Mouse (Mus musculus): ENCODE data around the gene Pisd. TPM values are rescaled to one million over a fixed set of nuclear protein-coding genes. Genes with fewer than 3 reads are reported as not detected.
"Not testable (repeated sequence)": the region's sequence is repeated elsewhere in the genome, so short reads cannot be mapped to it uniquely, and the experiment has no call there.

The Pisd gene
- polyA plus RNA-seq, 1 experiment = 39.9 TPM

DNA sequence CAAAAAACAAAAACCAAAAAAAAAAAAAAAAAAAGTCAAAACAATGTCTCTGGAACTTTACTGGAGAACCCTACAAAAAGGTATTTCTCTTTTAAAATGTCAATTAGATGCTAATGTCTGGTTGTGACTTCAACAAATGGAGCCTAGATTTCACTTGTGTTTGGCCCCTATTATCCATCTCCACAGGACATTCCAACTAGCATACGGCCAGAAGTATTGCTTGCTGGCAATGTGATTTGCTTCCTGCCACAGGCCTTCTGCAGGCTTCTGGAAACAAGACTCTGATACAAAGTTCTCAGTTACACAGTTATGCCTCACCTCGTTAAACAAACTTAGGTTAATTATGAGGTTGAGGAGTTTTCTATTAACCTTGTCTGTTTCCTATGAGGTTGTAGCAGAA, 13.1 kb downstream of the Pisd start:
- no peak overlapping the region for H3K4me3 ChIP-seq (ENCODE audit: insufficient read depth, low read length)
- H3K27ac ChIP-seq (ENCODE audit: insufficient read depth, low read length) = no peak overlapping the region
- no peaks in the 10 kb centered on the region for H3K4me1 ChIP-seq (ENCODE audit: control insufficient read depth, insufficient read depth, low read length)
- TF ChIP-seq POLR2A (IDR thresholded peaks at IDR 0.05; ENCODE audit: low read depth, low read length) (no peak), CTCF (IDR thresholded peaks at IDR 0.05; ENCODE audit: borderline replicate concordance, insufficient read depth, low read length) (no peak)

GRCm38 (mm10) chr5:32767636-32768373, 17.6 kb downstream of the Pisd start:
- Histone ChIP-seq H3K4me3 (ENCODE audit: insufficient read depth, low read length) (no peak overlapping the region), H3K27ac (ENCODE audit: insufficient read depth, low read length) (no peak overlapping the region), H3K4me1 (ENCODE audit: control insufficient read depth, insufficient read depth, low read length) (no peaks in the 10 kb centered on the region)
- TF ChIP-seq CTCF (IDR thresholded peaks at IDR 0.05; ENCODE audit: borderline replicate concordance, insufficient read depth, low read length) (no peak), POLR2A (IDR thresholded peaks at IDR 0.05; ENCODE audit: low read depth, low read length) (no peak)

- TF ChIP-seq CTCF (IDR thresholded peaks at IDR 0.05; ENCODE audit: borderline replicate concordance, insufficient read depth, low read length) (no peak), POLR2A (IDR thresholded peaks at IDR 0.05; ENCODE audit: low read depth, low read length) (no peak)
- Histone ChIP-seq H3K27ac (ENCODE audit: insufficient read depth, low read length) (no peak overlapping the region), H3K4me1 (ENCODE audit: control insufficient read depth, insufficient read depth, low read length) (no peaks in the 10 kb centered on the region; the same call in 1 of the 2 replicates), H3K4me3 (ENCODE audit: insufficient read depth, low read length) (no peak overlapping the region)
Observed at GRCm38 (mm10) chr5:32767004-32767403, 18.4 kb downstream of the Pisd start.

DNA sequence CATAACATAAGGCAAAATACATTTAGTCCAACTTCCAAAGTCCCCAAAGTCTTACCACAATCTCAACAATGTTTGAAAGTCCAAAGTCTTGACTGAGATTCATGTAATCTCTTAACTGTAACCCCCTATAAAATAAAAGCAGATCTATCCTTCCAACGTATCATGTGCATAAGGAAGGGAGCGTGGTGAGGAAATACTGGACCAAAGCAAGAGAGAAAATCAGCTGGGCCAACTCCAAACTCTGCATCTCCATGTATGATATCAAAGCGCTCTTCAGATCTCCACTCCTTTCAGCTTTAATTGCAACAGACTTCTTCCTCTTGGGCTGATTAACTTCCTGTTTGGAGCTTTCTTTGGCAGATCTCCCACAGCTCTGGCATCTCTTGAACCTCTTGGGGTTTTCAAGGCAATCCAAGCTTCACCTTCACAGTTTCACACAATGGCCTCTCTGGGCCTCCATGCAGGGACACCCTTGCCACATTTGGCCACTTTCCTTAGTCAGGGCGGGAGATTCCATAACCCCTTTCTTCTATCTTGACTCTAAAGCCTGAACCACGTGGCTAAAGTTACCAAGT, 23.8 kb downstream of the Pisd start:
- TF ChIP-seq POLR2A (IDR thresholded peaks at IDR 0.05; ENCODE audit: low read depth, low read length) = no peak
- no peak for TF ChIP-seq CTCF (IDR thresholded peaks at IDR 0.05; ENCODE audit: borderline replicate concordance, insufficient read depth, low read length)
- no peak overlapping the region for H3K27ac ChIP-seq (ENCODE audit: insufficient read depth, low read length)
- H3K4me3 ChIP-seq (ENCODE audit: insufficient read depth, low read length) = no peak overlapping the region
- H3K4me1 ChIP-seq (ENCODE audit: control insufficient read depth, insufficient read depth, low read length) = peaks cover 3% of the 10 kb centered on the region; the same call in 1 of the 2 replicates

DNA sequence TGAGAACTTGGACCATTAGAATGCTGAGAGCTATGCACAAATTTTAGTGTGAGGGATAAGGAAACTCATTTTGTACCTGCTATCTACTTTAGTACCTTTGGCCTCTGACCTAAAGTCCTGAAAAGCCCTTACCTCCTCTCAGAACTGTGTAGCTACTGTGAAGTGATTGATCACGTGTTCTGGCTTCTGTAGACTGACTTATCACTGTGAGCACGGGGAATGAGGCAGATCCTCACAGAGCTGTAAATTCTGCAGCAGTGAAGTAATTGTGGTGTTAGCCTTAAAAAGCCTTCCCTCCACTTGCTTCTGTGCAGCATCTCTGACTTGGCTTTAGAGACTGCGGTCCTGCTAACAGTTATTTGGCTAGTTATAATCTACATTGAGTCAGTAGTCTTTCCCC, 24.7 kb downstream of the Pisd start:
- H3K4me1 ChIP-seq (ENCODE audit: control insufficient read depth, insufficient read depth, low read length) = peaks cover 3% of the 10 kb centered on the region; the same call in 1 of the 2 replicates

GRCm38 (mm10) chr5:32760352-32760751, 25.1 kb downstream of the Pisd start:
- not testable (repeated sequence) for H3K4me1 ChIP-seq (ENCODE audit: control insufficient read depth, insufficient read depth, low read length); H3K27ac ChIP-seq (ENCODE audit: insufficient read depth, low read length); H3K4me3 ChIP-seq (ENCODE audit: insufficient read depth, low read length)

More for the DNA sequence above, 24.7 kb downstream of the Pisd start:
- TF ChIP-seq POLR2A (IDR thresholded peaks at IDR 0.05; ENCODE audit: low read depth, low read length) (no peak), CTCF (IDR thresholded peaks at IDR 0.05; ENCODE audit: borderline replicate concordance, insufficient read depth, low read length) (no peak)
- no peak overlapping the region for H3K27ac ChIP-seq (ENCODE audit: insufficient read depth, low read length)
- H3K4me3 ChIP-seq (ENCODE audit: insufficient read depth, low read length) = no peak overlapping the region

DNA sequence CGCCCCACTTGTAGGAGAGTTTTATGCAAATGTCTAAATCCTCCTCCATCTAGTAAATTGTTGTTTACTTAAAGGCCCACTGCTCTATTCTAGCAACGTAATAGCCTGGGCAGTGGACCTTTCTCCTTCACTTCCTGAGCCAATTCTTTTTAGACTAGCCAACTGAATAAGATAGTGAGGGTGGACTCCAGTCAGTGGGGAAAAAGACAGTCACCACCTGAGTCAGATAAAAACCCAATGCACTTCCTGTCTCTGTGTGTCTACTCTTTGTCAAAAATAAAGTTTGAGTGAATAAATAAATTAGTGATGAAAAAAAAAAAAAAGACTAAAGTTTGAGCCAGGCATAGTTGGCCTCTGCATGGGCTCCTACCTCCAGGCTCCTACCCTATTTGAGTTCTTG, 25.8 kb downstream of the Pisd start:
- Histone ChIP-seq H3K27ac (ENCODE audit: insufficient read depth, low read length) (no peak overlapping the region), H3K4me1 (ENCODE audit: control insufficient read depth, insufficient read depth, low read length) (peaks cover 3% of the 10 kb centered on the region; the same call in 1 of the 2 replicates), H3K4me3 (ENCODE audit: insufficient read depth, low read length) (no peak overlapping the region)
- TF ChIP-seq CTCF (IDR thresholded peaks at IDR 0.05; ENCODE audit: borderline replicate concordance, insufficient read depth, low read length) (no peak), POLR2A (IDR thresholded peaks at IDR 0.05; ENCODE audit: low read depth, low read length) (no peak)

- Histone ChIP-seq H3K27ac (ENCODE audit: insufficient read depth, low read length) (no peak overlapping the region), H3K4me3 (ENCODE audit: insufficient read depth, low read length) (no peak overlapping the region), H3K4me1 (ENCODE audit: control insufficient read depth, insufficient read depth, low read length) (no peaks in the 10 kb centered on the region)
- TF ChIP-seq CTCF (IDR thresholded peaks at IDR 0.05; ENCODE audit: borderline replicate concordance, insufficient read depth, low read length) (no peak), POLR2A (IDR thresholded peaks at IDR 0.05; ENCODE audit: low read depth, low read length) (no peak)
Observed at GRCm38 (mm10) chr5:32756141-32756540, 29.3 kb downstream of the Pisd start.

DNA sequence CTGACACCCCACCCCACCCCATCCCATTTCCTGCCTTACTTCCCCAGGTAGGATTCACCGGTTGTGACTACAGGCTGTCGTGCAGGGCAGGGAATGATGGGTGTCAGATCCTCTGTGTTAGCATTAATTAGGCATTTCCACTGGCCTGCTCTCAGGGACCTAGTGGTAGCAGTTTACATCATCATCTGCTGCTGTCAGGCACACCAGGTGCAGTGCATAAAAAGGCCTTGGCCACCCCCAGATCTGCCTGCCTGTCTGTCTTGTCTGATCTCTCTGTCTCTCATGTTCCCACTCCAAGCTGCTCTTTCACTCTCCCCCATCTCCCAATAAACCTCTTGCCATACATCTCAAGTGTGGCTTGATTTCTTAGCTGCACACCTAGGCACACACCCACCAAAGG, 33.7 kb downstream of the Pisd start:
- Histone ChIP-seq H3K27ac (ENCODE audit: insufficient read depth, low read length) (no peak overlapping the region), H3K4me1 (ENCODE audit: control insufficient read depth, insufficient read depth, low read length) (no peaks in the 10 kb centered on the region)
- TF ChIP-seq POLR2A (IDR thresholded peaks at IDR 0.05; ENCODE audit: low read depth, low read length) = no peak
- TF ChIP-seq CTCF (IDR thresholded peaks at IDR 0.05; ENCODE audit: borderline replicate concordance, insufficient read depth, low read length) = no peak

DNA sequence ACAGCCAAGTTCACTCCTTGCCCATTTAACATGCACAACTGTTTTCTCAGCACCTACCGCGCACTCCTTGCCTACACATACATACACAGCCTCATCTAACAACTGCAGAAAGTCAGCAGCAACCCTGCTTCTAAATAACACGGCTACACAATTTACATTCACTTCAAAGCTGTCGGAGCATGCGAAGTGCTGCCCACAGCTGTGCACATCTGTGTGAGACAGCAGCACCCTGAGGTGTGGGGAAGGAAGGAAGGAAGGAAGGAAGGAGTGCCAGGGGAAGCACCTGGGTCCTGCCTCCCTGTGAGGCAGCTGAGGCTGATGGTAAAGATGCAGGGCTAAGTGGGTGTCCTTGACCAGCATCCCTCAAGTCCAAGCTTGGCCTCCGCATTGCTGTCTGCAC, 36.5 kb downstream of the Pisd start:
- H3K4me3 ChIP-seq (ENCODE audit: insufficient read depth, low read length) = no peak overlapping the region
- no peak for TF ChIP-seq CTCF (IDR thresholded peaks at IDR 0.05; ENCODE audit: borderline replicate concordance, insufficient read depth, low read length)
- no peak overlapping the region for H3K27ac ChIP-seq (ENCODE audit: insufficient read depth, low read length)
- H3K4me1 ChIP-seq (ENCODE audit: control insufficient read depth, insufficient read depth, low read length) = no peaks in the 10 kb centered on the region

More for the DNA sequence above, 33.7 kb downstream of the Pisd start:
- H3K4me3 ChIP-seq (ENCODE audit: insufficient read depth, low read length) = no peak overlapping the region
